Mouse (Mus musculus) MEL (cell line): ENCODE results near the gene Cdk5. TPM values are rescaled to one million over a fixed set of nuclear protein-coding genes. Genes with fewer than 3 reads are reported as not detected.
A peak's percentile ranks its signal among the peaks of the same experiment; 100 is the strongest.

ENCODE experiments used
- DNase-seq: peaks from one replicate; pipeline ENCODE4 v3.0.0; 2011; ENCODE audit warnings: low read depth, low spot score
- H3K27ac ChIP-seq: 2 replicates; pipeline ENCODE4 v1.5.1; 2012; ENCODE audit warnings: low read depth, mild to moderate bottlenecking, control low read depth, low read length, moderate library complexity; ENCODE audit not compliant: control insufficient read depth
- H3K27me3 ChIP-seq, 2 experiments: fragments of 150-350 bp in 1 of 2; sonication (generic) in 1 of 2; 2 replicates each; pipeline ENCODE4 v1.6.1; 2012; ENCODE audit warnings: low read length in 2 of 2, mild to moderate bottlenecking in 2 of 2, improper control_type of control experiment in 1 of 2, moderate library complexity in 1 of 2; ENCODE audit not compliant: insufficient read depth in 2 of 2, control insufficient read depth in 1 of 2
- H3K36me3 ChIP-seq, 2 experiments: 2 replicates each; pipeline ENCODE4 v1.6.1; 2012 to 2014; ENCODE audit warnings: low read length in 2 of 2, improper control_type of control experiment in 1 of 2, inconsistent platforms in 1 of 2, mild to moderate bottlenecking in 1 of 2; ENCODE audit not compliant: insufficient read depth in 2 of 2, control insufficient read depth in 1 of 2
- H3K4me1 ChIP-seq, 2 experiments: fragments of 150-350 bp in 1 of 2; sonication (generic) in 1 of 2; 2 replicates each; pipeline ENCODE4 v1.6.1; 2012; ENCODE audit warnings: low read length in 2 of 2, improper control_type of control experiment in 1 of 2, mild to moderate bottlenecking in 1 of 2; ENCODE audit not compliant: insufficient read depth in 2 of 2, control insufficient read depth in 1 of 2
- H3K4me3 ChIP-seq, 2 experiments: fragments of 150-350 bp in 1 of 2; sonication (generic) in 1 of 2; 2 replicates each; pipeline ENCODE4 v1.5.1; 2012; ENCODE audit warnings: low read depth in 2 of 2, low read length in 2 of 2, mild to moderate bottlenecking in 2 of 2, moderate library complexity in 2 of 2, control low read depth in 1 of 2, improper control_type of control experiment in 1 of 2; ENCODE audit not compliant: control insufficient read depth in 1 of 2, insufficient read depth in 1 of 2
- H3K79me2 ChIP-seq: 2 replicates; pipeline ENCODE4 v1.6.1; 2012; ENCODE audit warnings: mild to moderate bottlenecking, low read length, moderate library complexity; ENCODE audit not compliant: control insufficient read depth, poor library complexity, insufficient read depth
- H3K9ac ChIP-seq: 2 replicates; pipeline ENCODE4 v1.6.1; 2012; ENCODE audit warnings: low read depth, mild to moderate bottlenecking, control low read depth, low read length, moderate library complexity; ENCODE audit not compliant: control insufficient read depth, poor library complexity, severe bottlenecking
- H3K9me3 ChIP-seq: fragments of 150-350 bp; sonication (generic); replicated peaks from 2 replicates; pipeline ENCODE4 v1.6.1; 2012; ENCODE audit warnings: mild to moderate bottlenecking, low read length, improper control_type of control experiment, moderate library complexity; ENCODE audit not compliant: insufficient read depth
- BHLHE40 ChIP-seq: IDR thresholded peaks from 2 replicates; pipeline ENCODE4 v1.6.1; 2012; ENCODE audit warnings: low read depth, mild to moderate bottlenecking, inconsistent platforms, low read length, improper control_type of control experiment, borderline replicate concordance
- CHD2 ChIP-seq: IDR thresholded peaks from 2 replicates; pipeline ENCODE4 v1.6.1; 2011; ENCODE audit warnings: low read length, improper control_type of control experiment
- CTCF ChIP-seq, 3 experiments: IDR thresholded peaks in 2 of 3; conservative IDR thresholded peaks in 1 of 3; 2 replicates each; pipeline ENCODE4 v1.5.1; 2011 to 2012; ENCODE audit warnings: low read length in 3 of 3, low read depth in 2 of 3, mild to moderate bottlenecking in 2 of 3, improper control_type of control experiment in 1 of 3, inconsistent platforms in 1 of 3, mixed read lengths in 1 of 3, moderate library complexity in 1 of 3; ENCODE audit not compliant: control insufficient read depth in 1 of 3, insufficient read depth in 1 of 3, poor library complexity in 1 of 3, severe bottlenecking in 1 of 3
- E2F4 ChIP-seq: IDR thresholded peaks from 2 replicates; pipeline ENCODE4 v1.6.1; 2011; ENCODE audit warnings: low read depth, low read length, improper control_type of control experiment, borderline replicate concordance
- ELF1 ChIP-seq: IDR thresholded peaks from 2 replicates; pipeline ENCODE4 v1.6.1; 2014; ENCODE audit warnings: low read depth, mild to moderate bottlenecking, inconsistent platforms, low read length, improper control_type of control experiment, moderate library complexity
- EP300 ChIP-seq, 2 experiments: IDR thresholded peaks; 2 replicates each; pipeline ENCODE4 v1.6.1; 2011; ENCODE audit warnings: improper control_type of control experiment in 2 of 2, low read length in 2 of 2, low read depth in 1 of 2, mild to moderate bottlenecking in 1 of 2
- GATA1 ChIP-seq: IDR thresholded peaks from 2 replicates; pipeline ENCODE4 v1.6.1; 2011; ENCODE audit warnings: low read depth, low read length, improper control_type of control experiment
- HCFC1 ChIP-seq: IDR thresholded peaks from 2 replicates; pipeline ENCODE4 v1.6.1; 2012; ENCODE audit warnings: low read depth, mild to moderate bottlenecking, inconsistent platforms, low read length, improper control_type of control experiment, moderate library complexity
- JUND ChIP-seq: IDR thresholded peaks from 2 replicates; pipeline ENCODE4 v1.6.1; 2011; ENCODE audit warnings: low read depth, mild to moderate bottlenecking, improper control_type of control experiment, low read length
- MAX ChIP-seq: IDR thresholded peaks from 2 replicates; pipeline ENCODE4 v1.6.1; 2011; ENCODE audit warnings: low read length, improper control_type of control experiment
- MAZ ChIP-seq: IDR thresholded peaks from 2 replicates; pipeline ENCODE4 v1.6.1; 2012; ENCODE audit warnings: low read depth, mild to moderate bottlenecking, inconsistent platforms, low read length, improper control_type of control experiment
- MEF2A ChIP-seq: IDR thresholded peaks from 2 replicates; pipeline ENCODE4 v1.6.1; 2014; ENCODE audit warnings: low read depth, mild to moderate bottlenecking, inconsistent platforms, low read length, improper control_type of control experiment; ENCODE audit not compliant: poor library complexity, insufficient replicate concordance, severe bottlenecking; ENCODE audit errors: extremely low read depth
- MXI1 ChIP-seq: IDR thresholded peaks from 2 replicates; pipeline ENCODE4 v1.6.1; 2011; ENCODE audit warnings: mild to moderate bottlenecking, low read depth, low read length, improper control_type of control experiment
- MYB ChIP-seq: IDR thresholded peaks from 2 replicates; pipeline ENCODE4 v1.6.1; 2011; ENCODE audit warnings: mild to moderate bottlenecking, low read depth, low read length, improper control_type of control experiment
- MYC ChIP-seq: IDR thresholded peaks from 2 replicates; pipeline ENCODE4 v1.6.1; 2011; ENCODE audit warnings: low read depth, mild to moderate bottlenecking, low read length, improper control_type of control experiment, moderate library complexity
- NELFE ChIP-seq: IDR thresholded peaks from 2 replicates; pipeline ENCODE4 v1.6.1; 2011; ENCODE audit warnings: low read depth, low read length, improper control_type of control experiment
- POLR2A ChIP-seq, 2 experiments: IDR thresholded peaks; 2 replicates each; pipeline ENCODE4 v1.6.1; 2011 to 2012; ENCODE audit warnings: low read length in 2 of 2, mild to moderate bottlenecking in 2 of 2, control low read depth in 1 of 2, improper control_type of control experiment in 1 of 2, low read depth in 1 of 2, moderate library complexity in 1 of 2; ENCODE audit not compliant: control insufficient read depth in 1 of 2, insufficient read depth in 1 of 2, poor library complexity in 1 of 2
- POLR2AphosphoS2 ChIP-seq: IDR thresholded peaks from 2 replicates; pipeline ENCODE4 v1.6.1; 2011; ENCODE audit warnings: low read length, improper control_type of control experiment
- POLR2AphosphoS5 ChIP-seq: IDR thresholded peaks from 2 replicates; pipeline ENCODE4 v1.6.1; 2012; ENCODE audit warnings: low read depth, borderline replicate concordance, mild to moderate bottlenecking, inconsistent platforms, low read length, moderate library complexity, mixed read lengths
- RAD21 ChIP-seq: IDR thresholded peaks from 2 replicates; pipeline ENCODE4 v1.6.1; 2011; ENCODE audit warnings: mild to moderate bottlenecking, low read depth, low read length, improper control_type of control experiment
- RCOR1 ChIP-seq: IDR thresholded peaks from 2 replicates; pipeline ENCODE4 v1.6.1; 2012; ENCODE audit warnings: low read depth, mild to moderate bottlenecking, inconsistent platforms, low read length, improper control_type of control experiment
- SIN3A ChIP-seq: IDR thresholded peaks from 2 replicates; pipeline ENCODE4 v1.6.1; 2012; ENCODE audit warnings: low read length, improper control_type of control experiment, inconsistent platforms
- SMC3 ChIP-seq: IDR thresholded peaks from 2 replicates; pipeline ENCODE4 v1.6.1; 2011; ENCODE audit warnings: low read depth, low read length, improper control_type of control experiment
- TAL1 ChIP-seq: IDR thresholded peaks from 2 replicates; pipeline ENCODE4 v1.6.1; 2012; ENCODE audit warnings: mild to moderate bottlenecking, inconsistent platforms, low read length, moderate library complexity, mixed read lengths
- TBP ChIP-seq: IDR thresholded peaks from 2 replicates; pipeline ENCODE4 v1.8.0; 2011; ENCODE audit warnings: low read depth, low read length, improper control_type of control experiment
- TCF12 ChIP-seq: IDR thresholded peaks from 2 replicates; pipeline ENCODE4 v1.6.1; 2014; ENCODE audit warnings: low read depth, mild to moderate bottlenecking, inconsistent platforms, low read length, improper control_type of control experiment, moderate library complexity
- UBTF ChIP-seq: IDR thresholded peaks from 2 replicates; pipeline ENCODE4 v1.6.1; 2012; ENCODE audit warnings: low read depth, mild to moderate bottlenecking, inconsistent platforms, low read length, improper control_type of control experiment, moderate library complexity, borderline replicate concordance; ENCODE audit not compliant: insufficient read depth
- USF2 ChIP-seq, 2 experiments: IDR thresholded peaks; 2 replicates each; pipeline ENCODE4 v1.6.1; 2011 to 2012; ENCODE audit warnings: improper control_type of control experiment in 2 of 2, low read length in 2 of 2, borderline replicate concordance in 1 of 2, inconsistent platforms in 1 of 2, low read depth in 1 of 2, mild to moderate bottlenecking in 1 of 2; ENCODE audit not compliant: insufficient read depth in 1 of 2
- ZMIZ1 ChIP-seq: IDR thresholded peaks from 2 replicates; pipeline ENCODE4 v1.6.1; 2012; ENCODE audit warnings: low read depth, mild to moderate bottlenecking, inconsistent platforms, low read length, improper control_type of control experiment, moderate library complexity
- ZNF384 ChIP-seq: IDR thresholded peaks from 2 replicates; pipeline ENCODE4 v1.6.1; 2012; ENCODE audit warnings: low read depth, mild to moderate bottlenecking, inconsistent platforms, low read length, improper control_type of control experiment
- polyA plus RNA-seq, 2 experiments: library from polyadenylated mRNA; stranded (reverse) in 1 of 2; unstranded in 1 of 2; fragments of >175 nt in 1 of 2; fragments of >200 nt in 1 of 2; gene quantifications; 2 replicates each; pipeline versions ENCODE4 v1.2.1 to v1.2.4; 2012; ENCODE audit warnings: low replicate concordance in 2 of 2, low read depth in 1 of 2; ENCODE audit not compliant: insufficient read length in 2 of 2, insufficient read depth in 1 of 2, missing spikeins in 1 of 2
- total RNA-seq: library from RNA; depleted of rRNA; stranded (reverse); fragments of 300-350 nt; gene quantifications from 2 replicates; pipeline ENCODE4 v1.2.3, GENCODE M21; 2012

Cdk5 gene
- total and polyA plus RNA-seq, 3 experiments, result 24.8 to 82.6 TPM; not detected in 1

GRCm38 (mm10) chr5:24394165-24394894, 29.0 kb downstream of the Cdk5 start (continued):
- TF ChIP-seq CTCF (IDR thresholded peaks at IDR 0.05 in 2 of 3, conservative IDR thresholded peaks at IDR 0.05 in 1 of 3; ENCODE audit: control insufficient read depth in 1 of 3, insufficient read depth in 1 of 3, low read depth in 2 of 3, low read length in 3 of 3, poor library complexity in 1 of 3, severe bottlenecking in 1 of 3) (peak; percentile 44 to 63 (median 55); a peak in 5 of 6 replicates), GATA1 (no peak), MYB (no peak), ELF1 (peak; percentile 37; the same call in 1 of the 2 replicates), SIN3A (peak; percentile 78), RCOR1 (no peak), UBTF (no peak), MAX (peak; percentile 62), MEF2A (no peak), E2F4 (no peak), POLR2AphosphoS2 (peak; percentile 97), TBP (peak; percentile 95), POLR2AphosphoS5 (peak; percentile 66; the same call in 1 of the 2 replicates), ZMIZ1 (peak; percentile 98), USF2 (IDR thresholded peaks at IDR 0.05; ENCODE audit: borderline replicate concordance in 1 of 2, insufficient read depth in 1 of 2, low read depth in 1 of 2, low read length in 2 of 2) (no peak), TAL1 (no peak), EP300 (IDR thresholded peaks at IDR 0.05; ENCODE audit: low read depth in 1 of 2, low read length in 2 of 2) (no peak; a peak in 1 of 4 replicates), TCF12 (peak; percentile 49)

DNA sequence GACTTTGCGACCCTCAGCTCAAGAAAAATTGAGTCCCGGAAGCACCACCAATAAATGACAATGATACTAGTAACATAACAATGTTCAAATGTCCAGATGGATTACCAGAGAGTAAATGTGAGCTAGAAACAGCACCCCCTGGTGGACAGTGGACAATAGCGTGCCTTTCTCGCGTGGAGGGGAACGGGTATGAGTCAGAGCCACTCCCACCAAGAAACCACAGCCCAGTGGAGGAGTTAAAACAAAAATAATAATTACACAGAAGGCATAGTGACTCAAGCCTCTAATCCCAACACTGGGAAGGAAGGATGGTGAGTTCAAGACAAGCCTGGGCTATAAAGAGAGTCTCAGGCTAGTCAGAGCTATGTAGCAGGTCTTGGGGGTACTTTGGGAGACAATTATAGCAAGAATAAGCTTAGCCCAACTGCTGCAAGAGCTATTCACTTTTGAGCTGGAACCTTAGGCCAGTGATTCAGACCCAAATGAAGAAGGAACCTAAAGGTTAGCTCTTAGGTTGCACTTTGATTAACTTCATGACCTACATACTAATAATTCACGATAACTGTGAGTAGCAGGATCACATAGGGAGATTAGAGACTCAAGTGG, 29.8 kb downstream of the Cdk5 start, which contains the start of gene Abcb8:
TSS of gene Abcb8 (plus strand) at position 272 of the 606 bp plus-strand sequence.
- H3K9ac ChIP-seq, result peak within 1 kb of the TSS; percentile 85
- H3K4me1 ChIP-seq, result peaks cover 14 to 19% of the 10 kb centered on the region in 2 experiments
- no peaks in the 10 kb centered on the region for H3K9me3 ChIP-seq
- H3K27me3 ChIP-seq, result no peaks in the 10 kb centered on the region
- peaks cover 0 to 18% of the 10 kb centered on the region in 2 experiments; a peak in 3 of 4 replicates for H3K36me3 ChIP-seq
- H3K27ac ChIP-seq, result peak within 1 kb of the TSS; percentile 90
- H3K79me2 ChIP-seq, result peaks cover 6% of the 10 kb centered on the region
- peak; percentile 98 for DNase-seq
- H3K4me3 ChIP-seq, result peak within 1 kb of the TSS; percentile 83 to 91
- TF ChIP-seq MXI1, result peak; percentile 91
- TF ChIP-seq RCOR1, result no peak
- TF ChIP-seq GATA1, result peak; percentile 27; the same call in 1 of the 2 replicates
- TF ChIP-seq MAZ, result peak; percentile 65; the same call in 1 of the 2 replicates
- peak; percentile 94 for TF ChIP-seq JUND
- peak; percentile 68 for TF ChIP-seq RAD21
- peak; percentile 53 to 60; a peak in 2 of 4 replicates for TF ChIP-seq EP300 (IDR thresholded peaks at IDR 0.05; ENCODE audit: low read depth in 1 of 2, low read length in 2 of 2)
- peak; percentile 77 for TF ChIP-seq TBP
- TF ChIP-seq NELFE, result peak; percentile 39; the same call in 1 of the 2 replicates
- TF ChIP-seq ZNF384, result no peak
- TF ChIP-seq CHD2, result peak; percentile 92
- TF ChIP-seq USF2 (IDR thresholded peaks at IDR 0.05; ENCODE audit: borderline replicate concordance in 1 of 2, insufficient read depth in 1 of 2, low read depth in 1 of 2, low read length in 2 of 2), result no peak
- TF ChIP-seq TAL1, result no peak
- TF ChIP-seq SMC3, result peak; percentile 92
- peak; percentile 76 for TF ChIP-seq HCFC1
- no peak for TF ChIP-seq MYB
- TF ChIP-seq TCF12, result peak; percentile 57; the same call in 1 of the 2 replicates
- TF ChIP-seq CTCF (IDR thresholded peaks at IDR 0.05 in 2 of 3, conservative IDR thresholded peaks at IDR 0.05 in 1 of 3; ENCODE audit: control insufficient read depth in 1 of 3, insufficient read depth in 1 of 3, low read depth in 2 of 3, low read length in 3 of 3, poor library complexity in 1 of 3, severe bottlenecking in 1 of 3), result peak; percentile 87 to 99 (median 98)
- peak; percentile 69 for TF ChIP-seq MAX
- TF ChIP-seq ELF1, result peak; percentile 76
- TF ChIP-seq POLR2A (IDR thresholded peaks at IDR 0.05; ENCODE audit: control insufficient read depth in 1 of 2, insufficient read depth in 1 of 2, low read depth in 1 of 2, low read length in 2 of 2, poor library complexity in 1 of 2), result peak; percentile 18 to 23; a peak in 1 of 4 replicates
- peak; percentile 94 for TF ChIP-seq MYC
- TF ChIP-seq BHLHE40, result peak; percentile 17; the same call in 1 of the 2 replicates
